Mouse (Mus musculus): Measurements from ENCODE around the gene Lingo1.

GRCm38 (mm10) chr9:56678929-56679681 lies 117.2 kb downstream of the Lingo1 start:
- no peak for TF ChIP-seq POLR2A (IDR thresholded peaks at IDR 0.05; ENCODE audit: extremely low read depth, insufficient read depth, low read length)
- TF ChIP-seq CTCF (IDR thresholded peaks at IDR 0.05; ENCODE audit: low read depth, low read length): no peak

Data from liver, adult 2 months (tissue).